Mouse (Mus musculus) stomach, postnatal 0 days (tissue): ENCODE data around the gene Pan3.

ENCODE experiments used
- CTCF ChIP-seq: IDR thresholded peaks from 2 replicates; pipeline ENCODE4 v1.5.1; 2016; ENCODE audit warnings: antibody characterized with exemption, low read depth, mild to moderate bottlenecking, moderate library complexity
- EP300 ChIP-seq: optimal IDR thresholded peaks from 2 replicates; pipeline ENCODE3; 2016; ENCODE audit warnings: antibody characterized with exemption

DNA sequence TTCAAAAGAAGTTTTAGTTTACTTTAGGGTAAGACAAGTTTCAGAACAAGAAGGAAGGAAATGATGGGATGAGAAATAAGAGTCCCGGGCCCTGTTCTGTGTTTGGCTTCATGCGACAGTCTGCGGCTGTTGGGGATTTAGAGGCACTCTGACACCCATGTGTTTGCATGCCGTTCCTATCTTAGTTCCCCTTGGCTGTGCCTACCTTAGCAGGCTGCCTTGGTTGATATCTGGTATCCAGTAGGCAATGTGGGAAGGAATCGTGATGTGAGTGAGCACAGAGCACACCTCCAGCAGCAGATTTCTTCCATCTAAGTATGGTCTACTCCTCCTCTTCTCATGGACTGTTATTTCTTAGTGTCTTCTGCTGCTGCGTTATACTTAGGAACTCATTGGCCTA is 102.1 kb downstream of the Pan3 start:
- no peak for TF ChIP-seq EP300
- no peak for TF ChIP-seq CTCF
